Mouse (Mus musculus): ENCODE measurements around the gene Hist2h2aa2. TPM values are rescaled to one million over a fixed set of nuclear protein-coding genes. Genes with fewer than 3 reads are reported as not detected.
A peak's percentile ranks its signal among the peaks of the same experiment; 100 is the strongest.
"Not testable (repeated sequence)": the region's sequence is repeated elsewhere in the genome, so short reads cannot be mapped to it uniquely, and the experiment has no call there.

Hist2h2aa2 gene
- total and polyA plus RNA-seq, 2 experiments from 2014 or later = 52.1 to 1,755 TPM

DNA sequence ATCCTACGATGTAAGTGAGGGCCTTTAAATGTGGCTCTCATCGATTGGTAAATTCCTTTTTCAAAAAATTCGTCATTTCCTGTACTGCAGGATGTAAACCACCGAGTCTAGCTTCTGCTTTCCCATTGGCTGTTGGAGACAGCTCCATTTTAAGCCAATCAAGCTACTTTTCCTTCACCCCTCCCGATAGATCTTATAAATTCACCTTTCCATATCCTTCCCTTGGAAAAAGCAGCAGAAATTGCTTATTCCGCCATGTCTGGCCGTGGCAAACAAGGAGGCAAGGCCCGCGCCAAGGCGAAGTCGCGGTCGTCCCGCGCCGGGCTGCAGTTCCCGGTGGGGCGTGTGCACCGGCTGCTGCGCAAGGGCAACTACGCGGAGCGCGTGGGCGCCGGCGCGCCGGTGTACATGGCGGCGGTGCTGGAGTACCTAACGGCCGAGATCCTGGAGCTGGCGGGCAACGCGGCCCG is 20.4 kb downstream of the Hist2h2aa2 start, which contains the start of the genes Bola1 and Hist2h2ab:
TSS of gene Bola1 (minus strand) at position 49 of the 470 bp plus-strand sequence.
TSS of gene Hist2h2ab (plus strand) at position 205 of the 470 bp plus-strand sequence.
- H3K4me3 ChIP-seq (ENCODE audit: low read length) = peak within 1 kb of the TSS; percentile 60

DNA sequence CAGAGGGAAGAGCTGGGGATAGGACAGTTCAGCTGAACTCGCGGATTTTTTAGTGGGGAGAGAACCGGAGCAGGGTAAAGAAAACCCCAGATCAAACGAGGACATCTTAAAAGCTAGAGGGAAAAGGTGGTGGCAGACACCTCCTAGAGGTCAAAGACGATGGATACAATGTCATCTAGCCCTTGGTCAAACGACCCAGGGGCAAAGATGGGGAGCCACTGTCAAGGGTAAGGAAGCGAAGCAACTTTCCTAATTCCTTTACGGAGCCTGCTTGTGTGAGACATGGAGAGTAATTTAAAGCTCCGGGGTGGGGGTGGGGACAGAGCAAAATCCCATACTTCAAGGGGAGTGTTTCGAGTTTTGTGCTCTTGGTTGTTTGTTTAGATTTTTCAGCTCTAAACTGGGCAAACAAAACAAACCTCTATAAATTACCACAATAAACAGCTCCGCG is 20.9 kb downstream of the Hist2h2aa2 start:
- Histone ChIP-seq H3K9ac (replicated peaks; ENCODE audit: low read length) (peak overlapping the region; percentile 69), H3K27me3 (ENCODE audit: insufficient read depth, low read length) (no peaks in the 10 kb centered on the region), H3K4me3 (ENCODE audit: low read length) (peak overlapping the region; percentile 60), H3K9me3 (ENCODE audit: low read length) (no peaks in the 10 kb centered on the region), H3K4me2 (ENCODE audit: low read depth, low read length) (peak overlapping the region; percentile 79), H3K27ac (peak overlapping the region; percentile 98), H3K4me1 (ENCODE audit: insufficient read depth, low read length) (peaks cover 16% of the 10 kb centered on the region), H3K36me3 (ENCODE audit: insufficient read depth, low read length) (no peaks in the 10 kb centered on the region)
- WGBS = under 1% methylated on average over 12 of the region's 12 CpGs
- no peak for DNase-seq (ENCODE audit: low spot score)
- ATAC-seq = peak; percentile 39; the same call in 1 of the 2 replicates
- TF ChIP-seq CTCF (IDR thresholded peaks at IDR 0.05; ENCODE audit: low read depth) = peak; percentile 43

More for the DNA sequence above, 20.4 kb downstream of the Hist2h2aa2 start, which contains the start of the genes Bola1 and Hist2h2ab:
- Histone ChIP-seq H3K9me3 (ENCODE audit: low read length) (no peaks in the 10 kb centered on the region), H3K27ac (peak within 1 kb of the TSS; percentile 98), H3K27me3 (ENCODE audit: insufficient read depth, low read length) (no peaks in the 10 kb centered on the region), H3K4me1 (ENCODE audit: insufficient read depth, low read length) (peaks cover 16% of the 10 kb centered on the region), H3K36me3 (ENCODE audit: insufficient read depth, low read length) (no peaks in the 10 kb centered on the region), H3K4me2 (ENCODE audit: low read depth, low read length) (peak within 1 kb of the TSS; percentile 79), H3K9ac (replicated peaks; ENCODE audit: low read length) (peak within 1 kb of the TSS; percentile 69)
- peak; percentile 93 for ATAC-seq
- peak; percentile 91 for DNase-seq (ENCODE audit: low spot score)
- under 1% methylated on average over 37 of the region's 37 CpGs for WGBS
- no peak for TF ChIP-seq CTCF (IDR thresholded peaks at IDR 0.05; ENCODE audit: low read depth)

DNA sequence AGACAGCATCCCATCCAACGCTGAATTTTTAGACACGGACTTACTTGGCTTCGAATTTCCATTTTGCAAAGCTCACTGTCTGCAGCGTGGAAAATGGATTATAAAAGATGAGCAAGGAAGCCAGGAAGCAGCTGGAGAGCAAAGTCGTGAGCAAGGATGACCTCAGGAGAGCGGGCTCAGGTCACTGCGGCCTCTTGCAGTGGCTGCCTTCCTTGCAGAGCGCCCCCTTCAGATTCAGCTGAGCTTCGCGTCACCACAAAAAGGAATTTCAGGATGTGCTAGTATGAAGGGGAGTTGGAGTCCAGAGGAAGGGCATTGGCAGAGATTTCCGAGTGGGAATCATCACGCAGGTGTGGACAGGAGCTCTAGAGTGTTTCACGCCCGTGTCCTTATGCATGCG is 30.8 kb downstream of the Hist2h2aa2 start:
- Histone ChIP-seq H3K9me3 (ENCODE audit: low read length) (no peaks in the 10 kb centered on the region), H3K9ac (replicated peaks; ENCODE audit: low read length) (no peak overlapping the region), H3K27ac (no peak overlapping the region), H3K4me1 (ENCODE audit: insufficient read depth, low read length) (no peaks in the 10 kb centered on the region), H3K27me3 (ENCODE audit: insufficient read depth, low read length) (no peaks in the 10 kb centered on the region), H3K4me2 (ENCODE audit: low read depth, low read length) (no peak overlapping the region), H3K36me3 (ENCODE audit: insufficient read depth, low read length) (no peaks in the 10 kb centered on the region), H3K4me3 (ENCODE audit: low read length) (no peak overlapping the region)
- 22% methylated on average over 15 of the region's 15 CpGs for WGBS
- peak; percentile 52 for TF ChIP-seq CTCF (IDR thresholded peaks at IDR 0.05; ENCODE audit: low read depth)
- DNase-seq (ENCODE audit: low spot score) (peak; percentile 25), ATAC-seq (no peak)

DNA sequence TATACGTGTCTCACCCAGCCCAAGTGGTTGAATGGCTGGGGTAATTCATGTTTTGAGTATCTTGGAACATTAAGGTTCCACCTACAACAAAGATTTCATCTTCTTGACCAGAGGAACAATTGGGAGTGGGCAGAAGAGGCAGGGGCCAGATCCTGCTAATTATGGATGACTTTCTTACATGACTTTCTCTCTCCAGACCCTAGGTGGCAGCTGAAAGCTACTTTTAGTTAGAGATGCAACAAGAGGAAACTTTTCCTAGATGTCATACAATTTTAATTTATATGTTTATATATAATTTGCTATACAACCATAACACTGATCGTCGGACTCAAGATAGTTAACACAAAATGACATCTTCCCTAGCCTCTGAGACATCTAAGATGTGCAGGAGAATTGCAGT is 32.3 kb downstream of the Hist2h2aa2 start:
- H3K36me3 ChIP-seq (ENCODE audit: insufficient read depth, low read length) = no peaks in the 10 kb centered on the region
- H3K4me2 ChIP-seq (ENCODE audit: low read depth, low read length) = no peak overlapping the region
- H3K4me1 ChIP-seq (ENCODE audit: insufficient read depth, low read length) = no peaks in the 10 kb centered on the region
- TF ChIP-seq CTCF (IDR thresholded peaks at IDR 0.05; ENCODE audit: low read depth) = peak; percentile 46
- H3K9ac ChIP-seq (replicated peaks; ENCODE audit: low read length) = no peak overlapping the region
- DNase-seq (ENCODE audit: low spot score) = peak; percentile 32
- WGBS = 80% methylated on average over 3 of the region's 3 CpGs
- H3K9me3 ChIP-seq (ENCODE audit: low read length) = no peaks in the 10 kb centered on the region
- no peak overlapping the region for H3K27ac ChIP-seq
- no peak overlapping the region for H3K4me3 ChIP-seq (ENCODE audit: low read length)
- ATAC-seq = no peak
- H3K27me3 ChIP-seq (ENCODE audit: insufficient read depth, low read length) = no peaks in the 10 kb centered on the region

DNA sequence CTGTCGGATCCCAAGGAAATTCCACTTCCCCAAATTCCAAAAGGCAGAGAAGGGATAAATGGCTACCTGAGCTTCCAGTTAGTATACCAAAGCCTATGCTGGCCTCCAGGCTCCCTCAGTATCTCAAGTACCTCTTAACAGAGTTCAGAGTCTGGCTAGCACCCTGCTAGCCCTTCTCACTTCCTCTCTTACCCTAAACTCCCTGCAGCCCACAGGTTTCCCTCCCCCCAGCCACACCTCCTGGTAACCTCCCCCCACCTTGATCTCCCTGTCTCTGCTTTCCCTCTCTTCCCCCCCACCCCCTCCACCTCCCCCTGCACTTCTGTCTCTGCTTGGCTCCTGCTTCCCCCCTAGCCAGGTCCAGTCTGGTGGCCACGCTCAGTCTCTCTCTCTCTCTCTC is 40.3 kb downstream of the Hist2h2aa2 start:
- Histone ChIP-seq H3K4me2 (ENCODE audit: low read depth, low read length) (no peak overlapping the region), H3K4me3 (ENCODE audit: low read length) (no peak overlapping the region), H3K27me3 (ENCODE audit: insufficient read depth, low read length) (no peaks in the 10 kb centered on the region), H3K4me1 (ENCODE audit: insufficient read depth, low read length) (0 out of 2 replicates have a peak, but pooled peaks cover 8% of the 10 kb centered on the region), H3K36me3 (ENCODE audit: insufficient read depth, low read length) (no peaks in the 10 kb centered on the region; the same call in 1 of the 2 replicates), H3K9me3 (ENCODE audit: low read length) (no peaks in the 10 kb centered on the region), H3K27ac (no peak overlapping the region), H3K9ac (replicated peaks; ENCODE audit: low read length) (no peak overlapping the region)
- TF ChIP-seq CTCF (IDR thresholded peaks at IDR 0.05; ENCODE audit: low read depth) = no peak
- no peak for ATAC-seq
- 66% methylated on average over 2 of the region's 2 CpGs for WGBS
- DNase-seq (ENCODE audit: low spot score) = no peak

DNA sequence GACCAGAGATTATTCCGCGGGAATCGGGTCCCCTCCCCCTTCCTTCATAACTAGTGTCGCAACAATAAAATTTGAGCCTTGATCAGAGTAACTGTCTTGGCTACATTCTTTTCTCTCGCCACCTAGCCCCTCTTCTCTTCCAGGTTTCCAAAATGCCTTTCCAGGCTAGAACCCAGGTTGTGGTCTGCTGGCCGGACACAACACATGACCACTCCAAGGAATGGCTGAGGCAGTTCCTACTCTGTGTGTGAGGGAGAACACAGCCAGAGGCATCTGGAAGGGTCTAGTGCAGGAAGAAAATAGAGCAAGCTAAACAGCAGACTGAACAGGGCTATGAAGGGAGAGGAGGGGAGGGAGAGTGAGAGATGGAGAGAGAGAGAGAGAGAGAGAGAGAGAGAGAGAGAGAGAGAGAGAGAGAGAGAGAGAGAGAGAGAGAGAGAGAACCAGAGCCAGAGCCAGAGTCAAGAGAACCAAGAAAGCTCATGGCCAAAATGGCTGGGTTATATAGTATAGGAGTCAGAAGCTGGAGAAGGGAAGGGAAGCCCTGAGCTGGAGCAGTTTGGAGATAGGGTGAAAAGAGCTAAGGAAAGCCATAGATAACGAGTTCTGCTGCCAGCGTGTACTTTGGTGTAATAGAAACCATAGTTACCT is 41.4 kb downstream of the Hist2h2aa2 start:
- not testable (repeated sequence) for H3K27ac ChIP-seq; DNase-seq (ENCODE audit: low spot score); H3K9ac ChIP-seq (replicated peaks; ENCODE audit: low read length); H3K4me1 ChIP-seq (ENCODE audit: insufficient read depth, low read length); ATAC-seq; H3K4me3 ChIP-seq (ENCODE audit: low read length); H3K36me3 ChIP-seq (ENCODE audit: insufficient read depth, low read length); H3K9me3 ChIP-seq (ENCODE audit: low read length); H3K27me3 ChIP-seq (ENCODE audit: insufficient read depth, low read length); H3K4me2 ChIP-seq (ENCODE audit: low read depth, low read length)
- WGBS = 41% methylated on average over 6 of the region's 8 CpGs

All from hindbrain, postnatal 0 days (tissue).